Mouse (Mus musculus): ENCODE measurements around the gene Olfr186.
"Not testable (repeated sequence)": the region's sequence is repeated elsewhere in the genome, so short reads cannot be mapped to it uniquely, and the experiment has no call there.

Olfr186 gene

DNA sequence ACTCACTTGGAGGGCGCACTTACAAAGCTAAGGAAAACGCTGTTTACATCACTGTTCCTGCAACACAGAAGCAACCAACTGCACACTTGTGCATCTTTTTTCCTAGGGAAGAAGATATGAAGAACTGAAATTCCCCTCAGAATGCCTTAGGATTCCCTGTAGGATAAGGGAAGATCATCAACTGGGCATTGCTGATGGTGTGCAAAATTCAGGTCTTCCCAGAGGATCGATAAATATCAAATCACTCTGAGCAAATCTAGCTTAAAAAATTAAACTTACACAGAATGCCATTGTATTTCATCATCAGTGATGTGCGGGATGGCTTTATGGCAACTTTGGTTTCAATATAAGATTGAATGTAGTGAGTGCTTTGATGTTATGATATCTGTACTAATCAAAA lies at the start of gene Olfr186:
TSS of gene Olfr186 (minus strand) at position 101 of the 400 bp plus-strand sequence.
- DNase-seq (ENCODE audit: low read depth, low spot score) = no peak

DNA sequence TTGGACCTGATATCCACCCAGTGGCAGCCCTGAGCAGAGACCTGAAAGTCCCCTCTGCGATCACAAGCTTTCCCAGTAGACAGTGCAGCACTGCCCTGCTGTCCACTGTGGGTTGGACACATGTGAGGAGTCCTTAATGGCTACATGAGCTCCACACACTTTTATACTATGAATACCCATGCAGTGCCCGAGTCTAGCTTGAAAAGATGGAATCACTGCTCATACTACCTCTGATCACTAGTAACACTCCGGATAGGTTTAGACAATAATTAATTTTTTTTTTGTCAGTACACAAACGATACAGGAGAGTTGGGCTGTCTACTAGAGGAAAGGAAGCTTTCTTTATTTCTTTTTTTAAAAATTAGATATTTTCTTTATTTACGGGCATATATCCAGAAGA lies 47.8 kb upstream of the Olfr186 start, which contains the start of gene Olfr190:
TSS of gene Olfr190 (minus strand) at position 101 of the 400 bp plus-strand sequence.
- DNase-seq (ENCODE audit: low read depth, low spot score) = no peak

- no peak for DNase-seq (ENCODE audit: low read depth, low spot score)
Observed at GRCm38 (mm10) chr16:59073520-59073919, 43.4 kb upstream of the Olfr186 start.

- no peak for DNase-seq (ENCODE audit: low read depth, low spot score)
Observed at GRCm38 (mm10) chr16:59071755-59072154, 41.7 kb upstream of the Olfr186 start.

DNA sequence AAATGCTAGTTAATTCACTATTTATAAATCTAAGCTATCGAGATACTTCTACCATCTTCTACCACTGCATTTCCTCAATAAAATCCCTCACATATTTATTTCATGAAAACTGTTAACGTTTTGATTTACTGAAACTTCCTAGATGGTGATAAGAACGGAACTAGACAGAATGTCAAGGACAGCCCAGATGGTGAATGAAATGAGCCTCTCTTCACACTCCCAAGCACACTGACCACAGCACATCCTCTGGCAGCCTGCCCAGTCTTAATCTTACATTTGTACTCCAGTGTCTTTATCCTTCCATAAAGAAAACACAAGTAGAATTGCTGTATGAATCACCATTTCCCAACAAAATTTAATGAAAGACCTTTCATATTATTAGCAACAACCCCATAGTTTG lies 32.3 kb upstream of the Olfr186 start:
- not testable (repeated sequence) for DNase-seq (ENCODE audit: low read depth, low spot score)

GRCm38 (mm10) chr16:59049286-59049685 lies 19.2 kb upstream of the Olfr186 start:
- DNase-seq (ENCODE audit: low read depth, low spot score) = not testable (repeated sequence)

DNA sequence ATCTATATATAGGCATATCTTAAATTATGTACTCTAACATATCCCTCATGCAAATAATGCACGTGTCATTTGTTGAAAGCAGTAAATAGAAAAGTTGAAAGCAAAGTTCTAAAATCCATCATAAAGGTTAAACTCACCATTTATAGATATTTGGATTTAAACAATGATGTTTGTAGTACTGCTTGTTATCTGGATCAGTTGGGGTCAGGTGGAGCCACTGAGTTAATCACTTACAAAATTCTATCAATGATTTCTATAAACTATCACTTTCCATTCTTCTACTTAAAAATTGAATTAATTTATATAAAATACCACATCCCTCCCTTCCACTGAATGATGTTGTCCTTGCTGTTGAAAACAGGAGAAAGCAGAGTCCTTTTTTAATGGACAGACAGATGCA lies 18.8 kb upstream of the Olfr186 start:
- DNase-seq (ENCODE audit: low read depth, low spot score) = no peak

DNA sequence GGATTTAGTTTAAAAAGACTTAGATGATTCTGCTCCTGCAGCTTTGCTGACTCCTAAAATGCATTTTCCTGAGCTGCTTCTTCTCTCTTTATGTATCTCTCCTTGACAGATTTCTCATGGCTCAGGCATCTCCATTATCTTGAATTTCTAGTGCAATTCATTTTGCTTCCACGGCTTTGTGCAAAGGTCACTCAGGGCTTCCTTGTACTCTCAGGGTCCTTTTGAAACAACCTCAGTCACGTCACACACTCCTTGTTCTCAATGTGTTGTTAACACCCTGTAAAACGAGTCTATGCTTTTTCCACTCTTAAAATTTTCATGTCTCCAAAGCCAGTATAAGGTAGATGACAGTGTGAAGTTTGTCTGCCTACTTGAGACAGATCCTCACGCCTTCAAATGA lies 17.5 kb upstream of the Olfr186 start:
- DNase-seq (ENCODE audit: low read depth, low spot score) = no peak

DNA sequence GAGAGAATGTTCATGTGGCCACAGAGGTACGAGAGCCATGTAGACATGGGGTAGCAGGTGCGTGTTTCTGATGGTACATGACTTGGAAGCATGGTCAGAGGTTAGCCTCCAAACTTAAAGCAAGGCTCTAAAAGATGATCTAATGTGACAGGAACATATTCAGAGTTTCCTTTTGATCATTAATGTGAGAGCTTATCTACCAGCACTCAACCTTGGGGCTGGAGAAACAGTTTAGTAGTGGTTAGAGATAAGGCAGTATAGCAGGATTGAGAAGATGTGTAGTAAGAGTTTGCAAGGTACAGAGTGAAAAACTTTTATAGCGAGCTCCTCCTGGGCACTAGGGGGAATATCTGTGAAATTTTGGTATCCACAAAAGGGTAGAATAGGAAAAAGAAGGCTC lies 15.7 kb upstream of the Olfr186 start:
- no peak for DNase-seq (ENCODE audit: low read depth, low spot score)

DNA sequence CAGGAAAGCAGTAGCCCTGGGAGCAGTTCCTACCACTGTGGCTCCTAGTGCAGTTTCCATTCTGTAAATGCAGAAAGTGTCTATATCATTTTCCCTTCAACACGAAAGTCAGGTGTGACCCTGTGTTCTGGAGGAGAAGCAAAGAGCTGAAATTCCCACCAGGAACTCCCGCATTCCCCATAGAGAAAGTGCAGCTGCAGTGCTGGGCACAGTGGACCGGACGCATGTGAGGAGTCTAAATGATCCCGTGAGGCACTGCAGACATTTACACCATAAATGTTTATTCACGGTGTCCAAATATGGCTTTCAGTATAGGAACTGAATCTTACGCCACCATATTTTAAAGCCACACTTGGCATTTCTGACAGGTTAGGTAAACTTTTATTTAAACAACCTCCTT lies 9.6 kb upstream of the Olfr186 start, which contains the start of gene Olfr187:
TSS of gene Olfr187 (minus strand) at position 58 of the 400 bp plus-strand sequence.
- DNase-seq (ENCODE audit: low read depth, low spot score) = no peak

- no peak for DNase-seq (ENCODE audit: low read depth, low spot score)
Observed at GRCm38 (mm10) chr16:59013357-59014018, 16.6 kb downstream of the Olfr186 start.

DNA sequence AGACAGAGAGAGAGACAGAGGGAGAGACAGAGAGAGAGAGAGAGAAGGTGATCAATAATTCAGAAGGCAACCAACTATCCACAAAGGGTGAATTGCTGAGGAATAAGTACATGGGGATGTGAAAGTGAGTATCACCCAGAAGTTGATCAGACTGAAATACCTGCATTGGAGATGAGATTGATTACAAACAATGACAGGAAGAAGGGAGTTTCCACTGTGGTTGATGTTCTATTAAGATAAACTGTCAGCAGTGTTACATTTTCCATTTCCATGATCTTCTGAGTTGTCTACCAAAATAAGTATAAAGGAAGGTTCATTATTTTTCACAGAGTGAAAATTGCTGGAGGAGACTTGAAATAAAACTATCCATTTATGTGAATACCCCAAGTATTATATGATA lies 22.9 kb downstream of the Olfr186 start:
- no peak for DNase-seq (ENCODE audit: low read depth, low spot score)

DNA sequence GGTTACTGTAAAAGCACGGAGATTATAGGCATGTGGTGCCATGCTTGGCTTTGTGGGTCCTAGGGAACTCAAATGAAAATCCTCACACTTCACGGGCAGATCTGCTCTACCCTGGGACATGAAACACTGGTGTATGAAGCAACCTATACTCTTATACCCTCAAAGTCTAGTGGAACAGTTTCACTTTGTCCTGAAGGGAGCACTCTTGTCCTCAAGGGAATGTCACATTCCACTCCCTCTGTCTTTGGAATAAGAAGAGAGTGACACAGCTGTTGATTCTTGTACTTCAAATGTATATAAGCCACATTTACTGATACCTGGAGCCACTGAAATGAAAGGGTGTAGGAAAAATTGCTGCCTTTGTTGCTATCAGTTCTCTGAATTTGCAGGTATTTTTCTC lies 35.0 kb downstream of the Olfr186 start, which contains the start of gene Olfr183:
TSS of gene Olfr183 (plus strand) at position 301 of the 400 bp plus-strand sequence.
- no peak for DNase-seq (ENCODE audit: low read depth, low spot score)

Measured in c-Kit-negative CD71-positive TER-119-positive erythroid progenitor cells, embryonic 14.5 days (primary cell).